Mouse (Mus musculus) urinary bladder, adult 2 months (tissue): ENCODE measurements around the gene Ahsg. TPM values are rescaled to one million over a fixed set of nuclear protein-coding genes. Genes with fewer than 3 reads are reported as not detected.
"Not testable (repeated sequence)": the region's sequence is repeated elsewhere in the genome, so short reads cannot be mapped to it uniquely, and the experiment has no call there.

Source experiments
- DNase-seq: peaks from one replicate; pipeline ENCODE4 v3.0.0; 2022; ENCODE audit warnings: low spot score
- polyA plus RNA-seq: library from polyadenylated mRNA; depleted of rRNA; stranded (reverse); fragments of >200 nt; gene quantifications from 2 replicates; pipeline ENCODE4 v1.2.3, GENCODE M21; 2012; rRNA removed

The Ahsg gene
- polyA plus RNA-seq, 1 experiment: 0.21 TPM

- DNase-seq: no peak
Measured at GRCm38 (mm10) chr16:22939120-22939695, 48.1 kb downstream of the Ahsg start.

DNA sequence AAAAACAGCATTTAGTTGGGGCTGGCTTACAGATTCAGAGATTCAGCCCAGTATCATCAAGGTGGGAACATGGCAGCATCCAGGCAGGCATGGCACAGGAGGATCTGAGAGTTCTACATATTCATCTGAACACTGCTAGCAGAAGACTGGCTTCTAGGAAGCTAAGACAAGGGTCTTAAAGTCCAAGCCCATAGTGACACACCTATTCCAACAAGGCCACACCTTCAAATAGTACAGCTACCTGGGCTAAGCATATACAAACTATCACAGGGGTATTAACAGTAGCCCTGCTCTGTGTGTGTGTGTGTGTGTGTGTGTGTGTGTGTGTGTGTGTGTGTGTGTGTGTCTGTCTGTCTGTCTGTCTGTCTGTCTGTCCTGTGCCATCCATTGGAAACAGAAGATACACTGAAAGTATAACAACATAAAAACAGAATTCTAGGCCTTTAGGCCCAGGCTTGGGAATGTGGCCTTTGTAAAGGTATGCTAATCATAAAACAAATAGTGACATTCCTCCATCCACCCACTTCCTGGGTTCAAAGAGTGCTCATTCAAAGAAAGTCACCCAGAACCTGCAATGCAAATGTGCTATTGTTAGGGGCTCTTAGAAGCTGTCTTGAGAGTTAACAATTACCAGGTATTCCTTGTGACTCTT, 50.9 kb downstream of the Ahsg start:
- DNase-seq: not testable (repeated sequence)

DNA sequence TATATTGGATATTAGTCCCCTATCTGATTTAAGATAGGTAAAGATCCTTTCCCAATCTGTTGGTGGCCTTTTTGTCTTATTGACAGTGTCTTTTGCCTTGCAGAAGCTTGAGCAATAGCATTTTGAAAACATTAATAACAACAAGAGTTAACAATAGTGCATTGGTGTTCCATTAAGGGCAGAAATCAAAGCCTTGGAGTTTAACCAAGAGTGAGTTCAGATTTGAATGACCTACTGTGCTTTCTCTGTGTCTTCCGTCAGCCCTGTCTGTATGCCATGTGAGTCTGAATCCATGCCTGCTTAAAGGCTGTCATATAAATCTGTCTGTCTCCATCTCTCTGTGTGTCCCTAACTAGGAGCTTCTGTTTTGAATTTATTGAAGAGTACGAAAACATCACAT, 56.3 kb downstream of the Ahsg start:
- no peak for DNase-seq

Other genes starting within 250 kb of the Ahsg start
- 0.52 and 0.81 TPM in 2 replicates for gene Dgkg, start 234.1 kb upstream of the Ahsg start, polyA plus RNA-seq
- gene Crygs, start 79.7 kb upstream of the Ahsg start, polyA plus RNA-seq: not detected in 2 replicates
- 19.8 and 23.6 TPM in 2 replicates for gene Tbccd1, start 33.6 kb upstream of the Ahsg start, polyA plus RNA-seq
- 43.5 and 45.6 TPM in 2 replicates for gene Dnajb11, start 33.4 kb upstream of the Ahsg start, polyA plus RNA-seq
- 1.8 and 2.3 TPM in 2 replicates for gene Fetub, start 27.1 kb downstream of the Ahsg start, polyA plus RNA-seq
- not detected in 2 replicates for gene Hrg, start 59.8 kb downstream of the Ahsg start, polyA plus RNA-seq
- gene Kng2, start 138.2 kb downstream of the Ahsg start, polyA plus RNA-seq: 0.07 and 0.21 TPM in 2 replicates
- gene Kng1, start 166.6 kb downstream of the Ahsg start, polyA plus RNA-seq: 0.08 and 0.10 TPM in 2 replicates
- gene Eif4a2, start 216.2 kb downstream of the Ahsg start, polyA plus RNA-seq: 624 and 781 TPM in 2 replicates
- 1.3 and 2.5 TPM in 2 replicates for gene Rfc4, start 236.5 kb downstream of the Ahsg start, polyA plus RNA-seq